Mouse (Mus musculus) adrenal gland, adult (tissue): ENCODE results near the gene Mindy1.
"Not testable (repeated sequence)": the region's sequence is repeated elsewhere in the genome, so short reads cannot be mapped to it uniquely, and the experiment has no call there.

Experiments used
- DNase-seq, 2 experiments: peaks; one replicate each; pipeline ENCODE4 v3.0.0; 2022 to 2023; ENCODE audit warnings: low spot score in 1 of 2; ENCODE audit not compliant: inconsistent age in 2 of 2

Gene Mindy1

GRCm38 (mm10) chr3:95318548-95318947 is 37.4 kb downstream of the Mindy1 start:
- DNase-seq, result peak; percentile 89 to 94

- peak in 1 of 2 experiments; percentile 40 for DNase-seq
Measured at GRCm38 (mm10) chr3:95319110-95319509, 38.0 kb downstream of the Mindy1 start.

GRCm38 (mm10) chr3:95319701-95320625 is 38.8 kb downstream of the Mindy1 start:
- DNase-seq, result peak; percentile 52 to 78

- no peak for DNase-seq
Measured at GRCm38 (mm10) chr3:95323429-95323828, 42.3 kb downstream of the Mindy1 start.

GRCm38 (mm10) chr3:95324454-95325144 is 43.5 kb downstream of the Mindy1 start:
- DNase-seq, result peak in 1 of 2 experiments; percentile 45

GRCm38 (mm10) chr3:95328803-95329404 is 47.8 kb downstream of the Mindy1 start:
- DNase-seq, result no peak

GRCm38 (mm10) chr3:95331528-95331927 is 50.4 kb downstream of the Mindy1 start:
- no peak for DNase-seq

- DNase-seq, result no peak
Measured at GRCm38 (mm10) chr3:95337345-95337744, 56.2 kb downstream of the Mindy1 start.

- DNase-seq, result no peak
Measured at GRCm38 (mm10) chr3:95338251-95338650, 57.1 kb downstream of the Mindy1 start.

GRCm38 (mm10) chr3:95343356-95344000 is 62.3 kb downstream of the Mindy1 start:
- not testable (repeated sequence) for DNase-seq
